Mouse (Mus musculus) left cerebral cortex, adult 8-10 months (tissue): Measurements from ENCODE around the gene Unc80. TPM values are rescaled to one million over a fixed set of nuclear protein-coding genes. Genes with fewer than 3 reads are reported as not detected.

Experiments
- DNase-seq, 2 experiments: peaks; one replicate each; pipeline ENCODE4 v3.0.0; 2022; ENCODE audit warnings: low spot score in 2 of 2
- total RNA-seq, 4 experiments: library from RNA; stranded (reverse); gene quantifications; 2 replicates each; pipeline ENCODE4 v1.2.4; 2022

Gene Unc80
- total RNA-seq, 4 experiments from 2014 or later: 219 to 291 (median 249) TPM

DNA sequence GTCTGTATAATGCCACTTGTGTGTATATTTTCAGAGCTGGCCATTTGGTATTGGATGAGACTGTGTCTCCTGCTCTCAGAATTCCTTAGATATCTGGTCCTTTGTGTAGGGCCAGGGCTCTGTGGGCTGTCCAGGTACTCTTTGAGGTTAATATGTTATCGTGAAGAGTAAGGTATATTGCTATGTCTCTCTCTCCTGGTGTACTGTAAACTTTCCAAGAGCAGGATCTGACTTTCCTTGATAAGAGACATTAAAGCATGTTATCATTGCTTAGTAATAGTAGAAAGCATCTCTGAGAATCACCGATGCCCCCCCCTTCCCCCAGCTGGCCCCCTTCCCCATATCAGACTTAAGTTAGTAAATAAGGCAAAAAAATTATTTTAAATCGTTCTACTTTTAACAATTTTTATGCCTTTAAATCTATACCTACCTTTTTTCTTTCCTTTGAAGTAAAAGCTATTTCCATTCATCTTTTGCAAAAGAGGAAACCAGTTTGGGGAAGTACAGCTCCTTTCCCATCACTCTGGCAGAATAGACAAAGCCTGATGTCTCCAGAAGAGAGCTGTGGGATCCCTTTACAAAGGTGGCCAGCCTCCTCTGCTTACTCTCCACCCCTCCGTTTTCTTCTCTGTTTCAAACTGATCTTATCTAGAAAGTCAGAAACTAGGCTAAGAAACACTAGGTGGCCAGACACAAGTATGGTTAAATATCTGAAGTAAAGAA, 234.6 kb downstream of the Unc80 start:
- DNase-seq: no peak

DNA sequence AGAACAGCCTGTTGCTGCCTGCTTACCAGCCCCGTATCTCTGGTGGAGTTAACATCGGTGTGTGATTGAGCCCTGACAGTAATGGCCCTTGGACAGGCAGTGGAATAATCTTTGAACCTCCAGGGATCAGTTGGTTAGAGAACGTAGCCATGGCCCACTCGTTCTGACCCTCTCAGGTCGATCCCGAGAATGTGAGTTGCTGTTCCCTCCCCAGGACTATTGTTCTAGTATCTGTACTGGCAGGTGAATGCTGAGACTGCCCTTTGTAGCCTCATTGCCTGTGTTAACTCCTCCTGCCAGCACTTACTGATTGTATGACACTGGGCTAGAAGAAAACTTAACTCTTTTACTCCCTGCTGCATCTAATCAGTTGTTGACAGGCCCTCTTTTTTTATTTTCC, 236.4 kb downstream of the Unc80 start:
- no peak for DNase-seq

DNA sequence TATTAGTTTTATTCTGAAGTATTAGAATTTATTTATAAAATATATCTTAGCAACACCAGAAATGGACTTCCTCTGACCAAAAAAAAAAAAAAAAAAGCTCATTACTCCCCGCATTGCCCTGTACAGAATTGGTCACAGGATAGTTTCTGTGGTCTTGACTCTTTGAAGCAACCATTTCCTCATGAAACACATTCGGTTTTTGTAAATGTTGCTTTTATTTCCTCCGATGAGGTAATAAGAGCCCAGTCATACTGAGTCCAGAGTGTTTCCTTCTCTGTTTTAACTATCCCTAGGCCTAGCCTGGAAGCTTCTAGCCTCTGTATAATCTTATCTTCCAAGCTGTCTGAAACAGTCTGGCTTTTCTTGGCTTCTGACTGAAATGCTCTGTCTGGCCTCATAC, 244.7 kb downstream of the Unc80 start:
- DNase-seq: no peak

DNA sequence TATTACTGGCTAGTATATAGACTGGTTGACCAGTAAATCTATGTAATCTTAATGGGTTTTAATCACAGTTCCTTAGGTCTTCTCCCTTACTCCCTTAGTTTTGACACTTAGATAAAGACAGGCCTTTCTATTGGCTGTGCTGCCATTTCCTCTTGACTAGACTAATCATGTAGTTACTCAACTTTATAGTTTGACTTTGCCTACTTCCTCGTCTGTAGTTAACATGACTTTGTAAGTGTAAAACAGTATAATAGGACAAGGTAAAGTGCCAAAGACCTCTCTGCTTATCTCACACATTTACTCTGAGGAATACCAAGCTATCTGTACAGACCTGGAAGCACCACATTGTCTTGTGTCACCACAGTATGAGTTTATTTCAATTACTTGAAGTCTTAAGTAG, 262.4 kb downstream of the Unc80 start:
- no peak for DNase-seq

Other genes starting within 250 kb of the Unc80 start
- 10 to 100 TPM; 30.0 to 36.2 (median 34.8) TPM for gene Rpe, start 232.5 kb downstream of the Unc80 start, total RNA-seq